Mouse (Mus musculus): Measurements from ENCODE around the gene Rln3.
A peak's percentile ranks its signal among the peaks of the same experiment; 100 is the strongest.

Rln3 gene

DNA sequence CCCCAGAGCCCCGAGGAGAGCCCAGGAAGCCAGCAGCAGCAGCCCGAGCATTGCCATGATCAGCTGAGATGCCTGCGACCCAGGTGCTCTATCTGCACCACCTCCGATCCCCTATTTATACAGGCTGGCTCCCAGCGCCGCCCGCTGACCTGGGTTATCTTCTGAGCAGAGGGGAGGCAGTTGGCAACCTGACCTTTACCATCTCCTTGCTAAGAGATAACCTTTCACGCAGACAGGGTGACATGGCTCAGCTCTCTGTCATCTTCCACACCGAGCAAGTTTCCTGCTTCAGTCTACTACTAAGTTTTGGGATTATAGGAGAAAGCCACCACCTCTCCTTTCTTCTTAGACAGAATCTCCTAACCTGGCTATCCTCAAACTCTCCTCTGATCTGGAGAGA is at the start of gene Rln3:
Gene Rln3 (minus strand): TSS at position 101 of the 400 bp plus-strand sequence.
- no peak for DNase-seq

- no peak for DNase-seq
These were observed 45.8 kb upstream of the Rln3 start for GRCm38 (mm10) chr8:84090585-84090984.

- DNase-seq, result no peak
These were observed 44.5 kb upstream of the Rln3 start for GRCm38 (mm10) chr8:84089277-84089676.

GRCm38 (mm10) chr8:84087821-84088220 is 43.0 kb upstream of the Rln3 start:
- no peak for DNase-seq

GRCm38 (mm10) chr8:84087156-84087555 is 42.4 kb upstream of the Rln3 start:
- DNase-seq, result no peak

- DNase-seq, result no peak
These were observed 39.7 kb upstream of the Rln3 start for GRCm38 (mm10) chr8:84084341-84085115.

- no peak for DNase-seq
These were observed 39.0 kb upstream of the Rln3 start for GRCm38 (mm10) chr8:84083829-84084241.

- DNase-seq, result no peak
These were observed 34.4 kb upstream of the Rln3 start for GRCm38 (mm10) chr8:84079206-84079605.

- DNase-seq, result no peak
These were observed 32.0 kb upstream of the Rln3 start for GRCm38 (mm10) chr8:84076849-84077248.

DNA sequence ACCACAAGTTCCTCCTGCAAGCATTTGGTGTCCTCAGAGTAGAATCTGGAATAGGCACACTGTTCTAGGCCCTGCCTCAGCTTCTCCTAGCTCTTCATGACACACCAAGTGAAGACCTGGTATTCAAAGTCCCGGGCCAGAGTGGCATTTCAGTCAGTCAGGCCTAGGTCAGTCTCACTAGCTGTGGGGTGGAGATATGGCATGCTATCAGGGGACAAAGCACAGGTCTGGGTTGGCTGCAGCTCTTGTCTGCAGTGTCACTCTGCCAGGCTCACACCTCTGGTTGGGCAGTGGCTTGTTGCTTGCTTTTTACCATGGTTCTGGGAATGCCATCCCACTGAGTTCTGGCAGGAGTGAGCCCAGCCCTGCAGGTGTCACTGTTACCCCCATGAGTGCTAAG is 31.6 kb upstream of the Rln3 start:
- no peak for DNase-seq

DNA sequence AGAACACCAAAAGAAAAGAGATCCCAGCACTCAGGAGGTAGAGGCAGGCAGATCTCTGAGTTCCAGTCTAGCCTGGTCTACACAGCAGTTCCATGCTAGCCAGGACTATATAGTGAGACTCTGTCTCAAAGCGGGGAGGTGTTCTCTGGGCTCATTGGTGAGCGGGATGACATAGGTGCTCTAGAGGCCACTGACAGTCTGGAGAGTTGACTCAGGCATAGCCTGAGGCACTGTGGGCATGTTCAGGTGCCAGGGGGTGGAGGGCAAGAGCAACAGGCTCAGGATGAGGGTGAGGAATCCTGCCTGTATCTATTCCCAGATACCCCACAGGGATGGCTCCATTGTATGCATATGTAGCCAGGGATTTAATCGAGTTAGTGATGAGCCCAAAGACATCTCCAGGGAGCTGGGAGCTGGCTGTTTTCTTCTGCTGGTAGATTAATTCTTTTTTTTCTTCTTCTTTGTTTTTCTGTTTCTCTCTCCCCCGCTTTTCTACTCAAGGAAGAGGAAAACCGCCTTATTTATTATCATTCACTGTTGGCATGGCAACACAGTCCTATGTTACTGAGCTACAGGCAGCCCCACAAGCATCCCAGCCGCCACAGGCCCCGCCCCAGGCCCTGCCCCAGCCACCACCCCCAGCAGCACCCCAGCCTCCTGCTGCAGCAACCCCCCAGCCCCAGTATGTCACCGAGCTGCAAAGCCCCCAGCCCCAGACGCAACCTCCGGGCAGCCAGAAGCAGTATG is 28.6 kb upstream of the Rln3 start:
- no peak for DNase-seq

- no peak for DNase-seq
These were observed 27.5 kb upstream of the Rln3 start for GRCm38 (mm10) chr8:84072321-84072720.

- DNase-seq, result no peak
These were observed 27.1 kb upstream of the Rln3 start for GRCm38 (mm10) chr8:84071921-84072320.

DNA sequence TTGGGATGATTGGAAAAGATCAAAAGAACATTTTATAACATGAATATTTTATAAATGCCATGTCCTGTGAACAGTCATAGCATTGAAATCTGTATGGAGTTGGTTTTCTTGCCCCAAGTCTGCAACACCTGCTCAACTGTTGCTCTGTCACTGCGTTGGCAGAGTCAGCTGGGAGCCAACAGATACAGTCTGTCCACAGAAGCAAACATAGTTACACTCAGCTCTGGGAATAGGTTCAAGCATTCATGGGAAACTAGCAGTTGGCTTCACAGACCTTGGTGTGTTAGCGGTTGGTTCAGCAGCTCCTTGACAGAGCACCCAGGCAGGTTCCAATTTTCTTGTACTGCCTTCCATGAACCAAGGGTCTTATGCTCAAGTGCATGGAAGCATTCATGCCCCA is 25.9 kb upstream of the Rln3 start:
- DNase-seq, result no peak

GRCm38 (mm10) chr8:84070241-84070640 is 25.4 kb upstream of the Rln3 start:
- DNase-seq, result no peak

DNA sequence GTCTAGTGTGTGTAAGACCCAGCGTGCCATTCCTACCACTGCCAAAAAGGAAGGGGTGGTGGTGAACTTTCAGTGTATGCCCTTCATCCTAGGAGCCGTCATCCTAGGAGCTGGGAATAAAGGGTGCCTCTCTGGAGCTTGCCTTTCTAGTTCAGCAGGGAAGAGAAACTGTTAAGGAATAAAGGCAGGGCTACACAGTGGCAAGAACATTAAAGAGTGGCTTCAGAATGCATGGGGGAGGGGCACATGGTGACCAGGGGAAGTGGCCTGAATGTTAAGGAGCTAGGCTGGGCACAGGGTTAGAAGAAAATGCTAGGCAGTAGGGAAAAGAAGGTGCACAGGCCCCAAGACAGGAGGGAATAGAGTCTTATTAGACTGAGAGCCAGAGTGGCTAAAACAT is 24.9 kb upstream of the Rln3 start:
- DNase-seq, result no peak

- DNase-seq, result no peak
These were observed 24.4 kb upstream of the Rln3 start for GRCm38 (mm10) chr8:84069169-84069568.

- DNase-seq, result no peak
These were observed 23.7 kb upstream of the Rln3 start for GRCm38 (mm10) chr8:84068316-84069035.

GRCm38 (mm10) chr8:84067911-84068310 is 23.1 kb upstream of the Rln3 start:
- no peak for DNase-seq

DNA sequence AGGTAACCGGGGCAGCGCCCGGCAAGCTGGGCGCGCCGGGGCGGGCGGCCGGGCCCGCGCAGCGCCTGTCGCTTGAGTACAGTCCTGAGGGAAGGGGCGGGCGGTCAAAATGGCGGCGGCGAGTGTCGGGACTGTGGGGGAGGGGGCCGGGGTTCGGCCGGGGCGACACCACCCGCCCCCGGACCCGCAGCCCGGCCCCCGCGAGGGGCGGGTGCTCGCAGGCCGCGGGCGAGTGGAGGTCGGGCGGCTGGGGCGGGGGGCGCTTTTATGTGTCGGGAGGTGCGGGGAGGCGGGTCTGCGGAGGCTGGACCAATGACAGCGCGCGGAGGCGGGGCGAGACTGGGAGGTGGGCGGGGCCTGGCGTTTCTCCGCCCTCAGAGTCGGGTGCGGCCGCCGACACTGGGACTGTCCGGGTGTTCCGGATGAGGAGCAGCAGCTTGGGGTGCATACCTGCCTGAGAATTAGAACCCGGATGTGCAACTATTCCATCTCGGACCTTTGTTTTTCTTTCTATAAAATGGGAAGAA is 22.3 kb upstream of the Rln3 start:
- peak; percentile 99 for DNase-seq

DNA sequence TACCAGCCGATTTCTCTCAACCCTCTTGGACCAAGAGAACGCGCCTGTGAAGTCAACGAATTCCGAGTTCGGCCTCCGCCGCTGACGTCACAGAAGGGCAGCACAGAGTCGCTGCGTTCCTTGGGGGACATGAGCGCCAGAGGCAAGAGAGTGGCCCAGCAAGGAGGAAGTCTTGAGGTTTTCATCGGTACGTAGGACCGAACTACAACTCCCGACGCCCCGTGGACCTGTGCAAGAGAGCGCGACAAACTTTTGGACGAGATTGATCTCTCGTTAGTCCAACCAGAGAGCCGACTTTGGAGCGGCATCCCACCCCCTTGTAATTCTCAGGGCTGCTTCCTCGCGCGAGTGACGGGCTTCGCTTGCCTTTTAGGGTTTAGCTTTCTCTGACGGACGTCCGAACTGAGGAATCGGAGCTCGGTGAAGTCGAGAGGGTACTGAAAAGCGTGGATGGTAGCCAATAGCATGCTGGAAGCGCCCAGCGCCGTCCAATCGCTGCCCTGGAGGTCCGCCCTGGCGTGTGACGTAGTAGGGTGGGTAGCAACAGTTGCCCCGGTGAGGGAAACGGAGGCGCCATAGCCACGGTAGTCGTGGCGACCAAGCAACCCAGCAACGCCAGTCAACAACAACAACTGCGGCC is 21.6 kb upstream of the Rln3 start, which contains the start of gene Rfx1:
Gene Rfx1 (plus strand): TSS at position 544 of the 640 bp plus-strand sequence.
- peak; percentile 97 for DNase-seq

- no peak for DNase-seq
These were observed 20.8 kb upstream of the Rln3 start for GRCm38 (mm10) chr8:84065457-84066072.
